Mouse (Mus musculus): ENCODE data around the gene Tatdn3.

GRCm38 (mm10) chr1:191070259-191070658, 7.5 kb upstream of the Tatdn3 start:
- TF ChIP-seq EP300 (IDR thresholded peaks at IDR 0.05; ENCODE audit: insufficient read depth, low read depth, low read length) (no peak), POLR2A (IDR thresholded peaks at IDR 0.05; ENCODE audit: insufficient read depth, low read depth, low read length) (no peak), CTCF (IDR thresholded peaks at IDR 0.05) (no peak)
